Mouse (Mus musculus): Measurements from ENCODE around the gene Serping1.
"Not testable (repeated sequence)": the region's sequence is repeated elsewhere in the genome, so short reads cannot be mapped to it uniquely, and the experiment has no call there.

Serping1 gene

DNA sequence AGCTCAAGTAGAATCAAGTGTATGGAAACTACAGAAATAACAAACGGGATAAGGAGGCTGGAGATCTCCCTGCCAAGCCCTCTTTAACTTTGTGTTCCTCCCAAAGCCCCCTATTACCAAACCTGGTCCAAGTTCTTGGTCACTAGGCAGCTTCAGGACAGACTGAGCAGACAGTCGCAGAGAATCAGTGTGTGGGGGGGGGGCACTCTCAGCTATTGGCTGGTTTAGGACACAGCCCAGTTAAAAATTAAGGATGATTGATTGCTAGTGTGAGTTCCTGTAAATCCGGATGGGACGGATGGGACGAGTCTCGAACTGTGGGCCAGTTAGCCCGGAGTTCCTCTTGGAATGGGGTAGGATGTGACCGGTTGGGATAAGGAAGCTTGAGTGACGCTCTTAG is at the start of gene Serping1:
Gene Serping1, minus strand, starts transcription at position 204 of the 400 bp plus-strand sequence.
- DNase-seq (ENCODE audit: low read depth, low spot score), result no peak

DNA sequence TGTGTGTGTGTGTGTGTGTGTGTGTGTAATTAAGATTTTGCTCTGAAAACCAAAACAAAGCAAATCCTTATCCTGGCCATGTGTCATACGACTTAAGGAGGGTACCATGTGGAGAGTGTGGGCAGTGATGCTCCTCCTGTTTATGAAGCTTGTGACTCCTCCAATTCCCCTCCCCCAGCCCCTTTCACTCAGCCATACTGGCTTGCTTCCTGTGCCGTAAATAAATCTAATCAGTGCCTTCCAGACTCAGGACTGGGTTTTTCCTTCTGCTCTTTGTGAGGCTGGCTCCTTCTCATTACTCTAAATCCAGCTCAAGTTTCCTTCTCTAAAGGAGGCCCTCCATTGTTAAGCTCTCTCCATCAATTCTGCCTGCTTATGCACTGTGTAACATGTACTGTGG is 48.0 kb upstream of the Serping1 start:
- DNase-seq (ENCODE audit: low read depth, low spot score), result no peak

DNA sequence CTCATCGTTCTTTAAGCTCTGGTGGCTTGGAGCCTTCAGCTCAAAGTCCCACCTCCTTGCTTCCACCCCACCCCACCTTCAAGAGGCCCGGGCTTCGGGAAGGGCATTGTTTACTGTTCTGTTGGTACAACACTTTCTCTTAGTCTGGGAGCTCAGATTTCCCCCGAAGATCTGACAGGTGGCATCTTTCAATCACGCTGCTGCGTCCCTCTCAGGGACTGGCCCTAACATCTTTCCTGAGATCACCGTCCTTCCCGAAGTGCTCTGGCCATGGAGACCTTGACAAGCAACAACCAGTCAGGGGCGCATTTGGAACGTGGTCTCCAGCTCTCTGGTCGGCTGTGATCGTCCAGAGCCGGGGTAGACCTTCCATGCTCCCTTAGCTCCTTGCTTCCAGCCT is 47.3 kb upstream of the Serping1 start, which contains the start of gene Smtnl1:
Gene Smtnl1, minus strand, starts transcription at position 101 of the 400 bp plus-strand sequence.
- DNase-seq (ENCODE audit: low read depth, low spot score), result no peak

DNA sequence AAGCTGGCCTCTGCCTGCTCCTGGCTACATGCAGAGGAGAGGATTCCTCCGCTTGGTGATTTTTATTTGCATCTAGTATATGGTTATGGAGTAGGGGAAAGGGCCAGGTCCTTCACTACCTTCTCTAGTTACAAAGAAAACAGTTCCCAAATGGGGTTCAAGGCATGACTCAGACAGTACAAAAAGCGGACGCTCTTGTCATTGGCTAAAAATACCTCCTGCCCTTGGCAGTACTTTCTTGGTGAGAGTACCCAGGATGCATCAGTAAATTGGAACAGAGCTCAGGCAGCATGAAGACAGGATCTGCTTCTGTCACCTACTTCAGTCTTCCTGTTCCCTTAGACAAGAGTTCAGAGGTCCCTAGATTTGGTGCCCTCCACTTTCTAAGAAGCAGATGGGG is 44.6 kb upstream of the Serping1 start:
- no peak for DNase-seq (ENCODE audit: low read depth, low spot score)

DNA sequence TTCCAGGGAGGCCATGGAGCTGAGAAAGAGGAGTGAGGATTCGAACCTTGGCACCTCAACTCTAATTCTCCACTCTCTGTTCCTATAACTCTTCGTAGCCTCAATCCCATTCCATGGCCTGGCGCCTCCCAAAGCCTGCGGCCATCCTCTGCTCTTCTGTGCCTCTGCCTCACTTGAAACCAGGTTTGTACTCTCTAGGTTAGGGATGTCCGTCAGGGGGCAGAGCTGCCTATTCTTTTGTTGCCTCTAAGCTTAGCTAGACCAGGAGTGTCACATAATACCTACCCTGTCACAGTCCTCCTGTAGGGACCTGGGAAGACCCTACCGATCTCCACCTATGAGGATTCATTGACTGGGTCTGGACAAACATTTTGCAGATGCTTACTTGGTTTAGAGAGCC is 37.4 kb upstream of the Serping1 start:
- DNase-seq (ENCODE audit: low read depth, low spot score), result no peak

DNA sequence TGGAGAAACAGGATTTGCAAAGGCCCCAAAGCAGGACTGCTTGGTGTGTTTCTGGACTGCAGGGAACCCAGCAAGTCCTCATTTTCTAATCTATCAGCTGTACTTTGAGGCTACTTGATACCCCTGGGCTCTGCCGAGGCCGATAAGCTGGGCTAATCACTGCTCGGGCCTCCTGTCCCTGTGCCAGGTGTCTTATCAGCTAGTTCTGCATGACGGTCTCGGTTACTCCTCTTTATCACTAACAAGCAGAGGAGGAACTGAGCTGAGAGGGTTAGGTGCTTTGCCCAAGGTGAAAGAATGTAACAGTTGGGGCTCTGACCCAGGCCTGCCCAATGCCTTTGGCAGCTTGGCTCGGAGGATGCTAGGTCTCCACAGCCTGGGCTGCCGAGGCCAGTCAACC is 36.6 kb upstream of the Serping1 start:
- DNase-seq (ENCODE audit: low read depth, low spot score), result no peak

DNA sequence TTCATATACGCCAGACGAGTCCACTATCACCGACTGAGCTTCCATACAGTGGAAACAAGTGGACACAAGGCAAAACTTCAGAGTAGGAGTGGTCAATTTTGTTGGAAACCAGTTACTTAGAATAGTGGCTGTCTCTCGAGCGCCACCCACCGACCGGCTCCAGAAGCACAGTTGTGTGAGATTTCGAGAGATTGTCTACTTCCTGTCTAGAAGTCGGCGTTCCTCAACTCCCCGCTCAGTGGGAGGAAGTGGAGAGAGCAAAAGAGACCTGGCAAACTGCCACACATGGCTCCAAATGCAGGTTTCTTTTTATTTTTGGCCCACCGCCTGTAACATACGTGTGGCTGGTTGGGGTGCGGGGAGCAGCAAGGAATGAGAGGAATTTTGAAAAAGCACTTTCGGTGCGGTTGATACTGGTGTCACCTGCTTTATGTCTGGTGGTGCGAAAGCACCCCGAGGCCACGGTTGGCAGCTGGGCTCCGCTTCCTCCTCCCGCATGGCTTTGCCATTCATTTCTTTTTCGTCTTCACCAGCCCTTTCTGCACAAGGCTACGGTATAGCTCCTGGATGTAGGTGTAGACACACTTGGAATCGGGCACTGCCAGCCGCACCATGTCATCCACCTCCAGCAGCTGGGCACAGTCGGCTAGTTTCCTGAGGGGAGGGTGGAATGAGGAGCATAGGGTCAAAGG is 35.8 kb upstream of the Serping1 start:
- no peak for DNase-seq (ENCODE audit: low read depth, low spot score)

DNA sequence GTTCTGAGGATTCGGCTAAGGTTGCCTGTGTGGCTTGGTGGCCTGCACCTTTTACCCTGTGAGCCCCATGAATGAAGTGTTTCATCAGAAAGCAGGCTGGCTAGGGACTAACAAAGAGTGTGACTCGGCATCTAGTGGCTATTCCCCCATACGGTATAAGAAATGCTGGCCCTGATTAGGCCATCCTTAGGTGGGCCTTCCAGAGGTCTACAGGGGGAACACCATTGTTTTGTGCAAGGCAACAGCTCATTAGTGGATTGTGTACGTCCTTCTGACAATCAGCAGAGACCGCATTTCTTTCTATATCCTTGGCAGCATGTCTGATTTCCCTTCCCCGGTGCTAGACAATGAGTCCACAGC is 35.3 kb upstream of the Serping1 start:
- DNase-seq (ENCODE audit: low read depth, low spot score), result no peak

DNA sequence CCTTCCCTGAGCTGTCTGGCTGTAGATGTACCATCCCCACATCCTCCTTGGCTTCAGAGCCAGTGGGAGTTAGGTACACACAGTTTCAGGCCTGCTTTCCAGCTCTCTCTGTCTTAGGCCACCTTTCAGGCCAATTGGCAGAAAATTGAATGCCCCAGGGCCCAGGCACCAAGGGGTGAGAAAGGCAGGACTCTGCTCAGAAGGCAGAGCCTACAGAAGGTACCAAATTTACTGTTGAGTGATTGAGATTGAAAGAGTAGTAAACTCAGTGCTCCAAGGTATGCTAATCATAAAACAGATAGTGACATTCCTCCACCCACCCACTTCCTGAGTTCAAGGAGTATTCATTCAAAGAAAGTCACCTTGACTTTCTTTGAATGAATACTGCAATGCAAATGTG is 34.1 kb upstream of the Serping1 start:
- DNase-seq (ENCODE audit: low read depth, low spot score), result no peak

DNA sequence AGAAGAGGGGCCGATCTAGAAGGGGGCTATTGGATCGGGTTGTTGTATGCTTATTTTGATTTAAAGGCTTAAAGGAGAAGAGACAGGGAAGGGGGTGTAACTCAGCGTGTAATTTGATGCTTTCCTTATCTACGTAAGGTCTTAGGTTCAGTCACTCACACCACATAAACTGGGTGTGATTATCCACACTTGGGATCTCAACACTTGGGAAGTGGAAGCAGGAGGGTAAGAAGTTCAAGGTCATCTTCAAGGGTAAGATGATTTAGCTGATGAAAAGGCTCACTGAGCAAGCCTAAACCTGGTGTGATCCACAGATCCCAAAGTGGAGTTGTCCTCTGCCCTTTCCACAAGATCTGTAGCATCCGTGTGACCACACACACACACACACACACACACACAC is 31.3 kb upstream of the Serping1 start:
- no peak for DNase-seq (ENCODE audit: low read depth, low spot score)

DNA sequence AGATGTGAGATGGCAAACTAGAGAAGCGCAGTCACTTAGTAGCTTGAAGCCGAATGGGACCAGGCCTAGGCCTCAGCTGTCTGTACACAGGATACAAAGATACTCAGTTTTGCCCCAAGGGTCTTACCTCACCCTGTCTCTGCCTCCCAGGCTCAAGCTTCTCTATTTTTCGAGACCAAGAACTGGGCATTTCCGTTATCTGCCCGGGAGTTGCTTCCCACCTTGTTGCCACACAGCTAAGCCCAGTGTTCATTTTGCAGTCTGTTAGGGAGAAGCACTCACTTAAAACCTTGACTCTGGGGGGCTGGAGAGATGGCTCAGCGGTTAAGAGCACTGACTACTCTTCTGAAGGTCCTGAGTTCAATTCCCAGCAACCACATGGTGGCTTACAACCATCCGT is 28.7 kb upstream of the Serping1 start:
- no peak for DNase-seq (ENCODE audit: low read depth, low spot score)

DNA sequence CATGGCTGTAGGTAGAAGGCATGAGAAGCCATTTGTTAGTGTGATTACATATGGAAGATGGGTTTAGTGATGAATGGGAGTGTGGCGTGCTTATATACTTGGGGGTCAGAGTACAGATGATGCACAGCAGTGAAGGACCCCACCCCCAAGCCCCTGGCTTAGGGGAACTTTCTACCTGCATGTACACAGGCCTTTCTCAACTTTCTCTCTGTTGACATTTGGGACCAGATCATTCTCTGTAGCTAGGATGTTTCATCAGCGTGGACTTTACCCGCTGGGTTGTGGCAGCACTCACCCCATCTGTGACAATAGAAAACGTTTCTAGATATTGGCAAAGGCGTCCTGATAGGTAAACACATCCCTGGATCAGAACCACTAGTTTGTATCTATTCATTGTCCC is 26.0 kb upstream of the Serping1 start:
- not testable (repeated sequence) for DNase-seq (ENCODE audit: low read depth, low spot score)

DNA sequence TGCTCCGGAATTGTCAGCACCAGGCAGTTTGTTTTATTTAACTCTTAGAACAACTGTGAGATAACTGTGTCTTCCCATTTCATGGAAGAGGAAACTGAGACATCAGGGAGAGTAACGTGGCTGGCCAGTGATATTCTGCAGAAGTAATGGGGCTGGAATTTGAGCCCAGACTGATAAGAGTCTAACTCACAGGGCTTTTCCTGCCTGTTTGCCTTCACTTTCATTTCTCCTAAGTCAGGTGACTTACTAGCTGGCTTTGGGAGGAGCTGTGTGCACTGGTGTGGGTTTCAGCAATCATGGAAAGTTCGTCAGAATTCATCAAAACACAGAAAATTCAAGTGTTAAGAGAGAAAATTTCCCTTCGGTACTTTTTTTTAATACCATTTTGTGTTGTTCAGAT is 25.1 kb upstream of the Serping1 start:
- no peak for DNase-seq (ENCODE audit: low read depth, low spot score)

DNA sequence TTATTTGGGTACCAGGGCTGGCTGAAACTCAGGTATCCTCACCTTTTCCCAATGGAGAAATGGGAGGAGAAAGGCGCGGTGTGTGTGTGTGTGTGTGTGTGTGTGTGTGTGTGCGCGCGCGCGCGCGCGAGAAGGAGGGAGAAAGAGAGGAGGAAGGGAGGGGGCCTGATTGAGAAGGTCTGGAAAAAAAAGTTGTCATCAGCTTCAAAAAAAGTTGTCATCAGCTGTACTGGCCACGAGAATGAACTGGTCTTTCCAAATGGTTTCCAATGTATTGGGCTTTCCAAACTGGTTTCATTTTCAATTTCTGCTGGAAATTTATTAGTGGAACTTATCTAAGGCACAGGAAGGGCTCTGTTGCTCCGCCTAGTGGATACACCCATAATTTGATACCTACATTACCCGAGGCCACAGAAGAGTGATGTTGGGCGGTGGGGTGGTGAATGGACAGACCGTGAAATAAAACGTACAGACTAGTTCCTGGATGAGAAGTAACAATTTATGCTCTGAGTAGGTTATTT is 23.9 kb upstream of the Serping1 start:
- peak; percentile 59 for DNase-seq (ENCODE audit: low read depth, low spot score)

DNA sequence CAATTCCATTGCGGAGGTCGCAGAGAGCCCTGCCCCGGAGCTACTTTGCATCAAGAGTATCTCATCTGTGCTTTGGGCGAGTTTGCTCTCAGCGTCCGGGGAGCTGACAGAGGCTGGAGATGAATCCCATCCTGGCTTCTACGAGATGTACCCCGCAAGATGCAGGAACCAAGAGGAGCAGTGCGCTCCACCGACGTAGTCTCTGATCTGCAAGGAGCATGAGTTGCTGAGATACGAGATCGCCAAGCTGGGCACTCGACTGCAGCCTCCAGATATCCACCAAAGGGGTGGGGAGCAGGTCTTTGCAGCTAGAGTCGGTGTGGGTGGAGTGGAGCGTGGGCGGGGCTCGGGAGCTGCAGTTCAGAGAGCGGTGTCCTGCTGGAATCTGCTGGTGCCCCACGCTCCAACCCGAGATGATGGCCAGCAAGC is 23.3 kb upstream of the Serping1 start, which contains the start of gene Ube2l6:
Gene Ube2l6, plus strand, starts transcription at position 336 of the 429 bp plus-strand sequence.
- peak; percentile 55 for DNase-seq (ENCODE audit: low read depth, low spot score)

DNA sequence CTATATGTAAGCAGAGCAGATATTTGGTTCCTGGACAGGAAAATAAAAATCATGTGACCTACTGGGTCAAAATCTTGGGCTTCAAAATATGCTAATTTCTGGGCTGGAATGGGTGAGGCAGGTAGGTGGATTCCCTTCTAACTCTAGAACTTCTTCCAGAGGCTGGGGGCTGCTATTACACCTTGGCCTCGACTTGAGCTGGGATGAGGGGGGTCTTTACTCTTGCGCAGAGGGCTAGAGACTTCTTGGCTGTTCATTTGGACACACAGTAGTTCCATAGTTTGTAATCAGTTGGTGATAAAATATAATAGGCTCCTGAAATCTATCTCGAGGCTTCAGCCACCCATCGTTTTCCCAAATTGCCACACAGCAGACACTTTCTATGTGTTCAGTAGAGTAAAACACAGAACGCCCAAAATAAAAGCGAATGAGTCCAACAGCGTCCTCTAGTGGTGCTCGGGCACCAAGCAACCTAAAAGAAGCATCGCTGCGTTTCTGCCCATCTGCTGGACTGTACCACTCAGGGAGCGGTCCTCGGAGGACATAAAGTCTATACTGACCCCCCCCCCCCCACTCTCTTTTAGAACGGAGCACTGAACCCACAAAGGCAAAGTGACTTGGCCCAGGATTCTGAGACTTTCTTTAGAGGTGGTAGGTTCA is 22.7 kb upstream of the Serping1 start:
- DNase-seq (ENCODE audit: low read depth, low spot score), result peak; percentile 75

DNA sequence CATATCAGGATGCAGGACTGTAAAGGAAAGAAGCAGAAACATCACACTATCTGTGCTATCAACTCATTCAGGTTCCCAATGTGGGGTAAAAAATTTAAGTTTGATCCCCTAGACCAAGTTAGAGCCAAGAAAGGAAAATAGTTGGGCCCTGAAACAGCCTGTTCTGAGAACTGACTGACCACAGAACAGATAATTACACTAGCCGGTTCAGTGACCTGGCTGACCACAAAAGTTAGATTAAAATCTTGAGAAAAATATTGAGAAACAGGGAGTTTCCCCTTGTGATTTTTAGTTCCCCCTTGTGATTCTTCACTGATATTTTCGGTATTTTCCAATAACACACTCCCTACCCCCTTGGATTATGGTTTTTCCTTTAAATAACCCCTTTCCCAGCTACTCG is 18.6 kb upstream of the Serping1 start:
- DNase-seq (ENCODE audit: low read depth, low spot score), result no peak

DNA sequence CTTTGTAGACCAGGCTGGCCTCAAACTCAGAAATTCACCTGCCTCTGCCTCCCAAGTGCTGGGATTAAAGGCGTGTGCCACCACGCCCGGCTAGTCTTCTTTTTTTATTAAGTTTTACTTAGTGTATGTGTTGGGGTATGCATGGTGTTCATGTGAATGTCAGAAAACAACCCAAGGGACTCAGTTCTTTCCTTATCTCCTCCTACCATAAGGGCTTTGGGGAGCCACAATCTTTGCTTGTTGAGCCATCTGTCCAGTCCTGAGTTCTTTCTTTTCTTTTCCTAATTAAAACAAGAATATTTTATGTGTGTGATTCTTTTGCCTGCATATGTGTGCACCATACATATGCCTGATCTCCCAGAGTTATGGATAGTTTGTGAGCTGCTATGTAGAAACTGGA is 17.9 kb upstream of the Serping1 start:
- DNase-seq (ENCODE audit: low read depth, low spot score), result no peak

DNA sequence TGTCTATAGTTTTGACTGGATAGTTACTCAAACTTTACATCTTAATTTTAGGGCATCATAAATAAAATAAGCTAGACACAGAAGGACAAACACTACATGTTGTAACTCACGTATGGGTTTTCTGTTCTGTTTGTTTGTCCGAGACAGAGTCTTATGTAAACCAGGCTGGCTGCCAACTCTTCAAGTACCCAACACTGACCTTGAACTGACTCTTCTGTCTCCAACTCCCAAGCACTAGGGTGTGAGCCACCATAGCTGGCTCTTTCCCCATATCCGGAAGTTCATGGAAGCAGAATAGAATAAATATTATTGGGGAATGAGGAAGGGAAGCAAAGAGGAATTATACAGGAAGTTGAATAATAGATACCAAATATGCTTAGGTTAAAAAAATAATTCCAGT is 17.3 kb upstream of the Serping1 start:
- DNase-seq (ENCODE audit: low read depth, low spot score), result no peak

DNA sequence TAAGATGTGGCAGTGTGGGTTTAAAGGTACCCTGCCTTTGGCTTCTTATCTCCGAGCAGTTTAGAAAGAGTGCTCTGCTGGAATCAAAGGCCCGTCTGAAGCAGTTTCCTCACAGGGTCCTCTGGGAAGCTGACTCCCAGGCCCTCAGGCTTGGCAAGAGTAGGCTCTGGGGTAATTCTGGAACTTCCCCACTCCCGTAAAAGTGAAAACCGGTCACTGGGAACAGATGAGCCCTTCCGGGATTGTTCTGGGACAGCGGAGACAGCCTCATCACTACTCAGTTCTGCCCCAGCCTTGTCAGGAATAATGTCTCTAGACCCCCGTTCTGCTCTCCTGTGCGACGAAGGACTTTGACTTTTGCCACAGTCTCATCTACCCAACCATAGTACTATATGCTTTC is 15.2 kb upstream of the Serping1 start:
- DNase-seq (ENCODE audit: low read depth, low spot score), result no peak

DNA sequence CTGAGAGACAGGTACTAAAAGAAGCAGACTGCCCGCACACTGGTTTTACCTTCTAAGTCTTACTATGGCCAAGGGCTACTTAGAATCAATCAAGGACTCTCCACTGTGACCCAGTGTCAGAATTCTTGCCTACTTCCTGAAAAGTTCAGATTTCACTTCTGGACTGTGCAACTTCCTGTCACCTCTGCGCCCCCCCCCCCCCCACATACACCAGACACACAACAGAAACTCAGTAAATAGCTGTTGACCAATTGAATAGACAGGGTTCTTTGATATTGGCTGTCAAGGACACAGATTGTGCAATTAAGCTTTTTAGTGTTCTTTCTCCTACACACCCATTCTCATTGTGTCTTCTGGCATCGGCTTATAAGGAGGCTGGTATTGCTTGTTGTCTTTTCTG is 13.1 kb upstream of the Serping1 start:
- no peak for DNase-seq (ENCODE audit: low read depth, low spot score)

DNA sequence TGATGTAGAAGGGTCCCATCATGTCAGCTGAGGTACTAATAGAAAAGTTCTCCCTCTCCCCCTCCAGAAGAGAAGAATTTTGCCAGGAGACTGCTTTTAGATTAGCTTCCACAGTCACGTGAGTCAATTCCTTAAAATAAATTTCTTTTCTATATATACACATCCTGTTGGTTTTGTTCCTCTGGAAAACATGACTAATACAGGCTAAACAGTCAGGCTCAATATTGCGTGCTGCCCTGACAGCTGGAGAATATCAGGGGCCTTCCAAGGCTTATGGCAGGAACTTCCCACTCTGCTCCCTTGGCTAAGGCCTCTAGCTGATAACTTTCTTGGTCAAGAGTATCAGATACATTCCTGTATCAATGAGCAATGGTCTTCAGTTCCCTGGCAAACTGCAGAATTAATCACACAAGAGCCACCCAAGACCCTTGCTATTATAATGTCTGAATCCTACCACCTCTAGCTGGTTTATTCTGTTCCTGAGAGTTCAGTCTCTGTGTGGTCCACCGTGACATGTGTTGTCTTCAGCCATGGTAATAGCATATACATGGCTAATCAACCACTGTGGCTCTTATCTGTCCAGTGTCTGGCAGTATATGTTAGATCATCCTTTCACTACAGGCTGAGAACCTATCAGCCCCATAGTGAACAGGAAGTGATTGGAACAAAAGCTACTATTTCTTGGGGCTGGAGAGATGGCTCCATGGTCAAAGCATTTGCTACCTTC is 8.8 kb upstream of the Serping1 start:
- no peak for DNase-seq (ENCODE audit: low read depth, low spot score)

DNA sequence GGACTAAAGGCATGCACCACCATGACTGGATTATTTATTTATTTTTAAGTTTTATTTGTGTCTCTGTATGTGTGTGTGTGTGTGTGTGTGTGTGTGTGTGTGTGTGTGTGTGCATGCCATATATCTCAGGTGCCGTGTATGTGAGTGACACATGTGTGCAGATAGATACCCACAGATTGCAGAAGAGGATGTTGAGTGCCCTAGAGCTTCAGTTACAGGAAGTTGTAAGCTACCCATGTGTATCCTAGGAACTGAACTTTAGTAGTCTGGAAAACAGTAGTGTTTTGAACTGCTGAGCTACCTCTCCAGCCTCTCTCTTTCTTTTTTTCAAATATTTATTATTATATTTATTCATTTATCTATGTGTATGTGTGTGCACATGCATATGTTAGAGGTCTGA is 8.1 kb upstream of the Serping1 start:
- DNase-seq (ENCODE audit: low read depth, low spot score), result no peak

Measured in embryo, embryonic 11.5 days (tissue).